Mouse (Mus musculus) WW6 (cell line): ENCODE measurements around the gene Tmem143.
"Not testable (repeated sequence)": the region's sequence is repeated elsewhere in the genome, so short reads cannot be mapped to it uniquely, and the experiment has no call there.

ENCODE experiments used
- DNase-seq: peaks from one replicate; pipeline ENCODE4 v3.0.0-alpha.2; 2013; ENCODE audit warnings: low read depth, low spot score

The Tmem143 gene

GRCm38 (mm10) chr7:45881011-45881410 lies 15.7 kb upstream of the Tmem143 start:
- DNase-seq = no peak

GRCm38 (mm10) chr7:45887246-45887645 lies 9.5 kb upstream of the Tmem143 start:
- no peak for DNase-seq

DNA sequence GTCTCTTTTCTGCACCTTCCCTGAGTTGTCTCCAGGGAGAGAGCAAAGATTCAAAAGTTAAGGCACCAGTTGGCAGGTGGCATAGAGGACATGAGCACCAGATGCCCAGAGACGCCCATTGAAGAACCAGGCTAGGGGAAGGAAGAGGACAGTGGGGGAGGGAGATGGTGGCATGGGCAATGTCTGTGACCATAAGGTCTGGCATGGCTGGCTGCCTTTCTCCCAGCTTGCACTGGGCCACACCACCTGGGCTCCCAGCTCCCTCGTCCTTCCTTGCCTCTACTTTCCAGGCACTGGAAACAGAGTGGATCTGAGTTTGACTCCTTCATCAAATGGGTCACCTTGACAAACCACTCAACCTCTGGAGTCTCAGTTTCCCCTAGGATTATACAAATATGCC lies 4.1 kb upstream of the Tmem143 start:
- no peak for DNase-seq

DNA sequence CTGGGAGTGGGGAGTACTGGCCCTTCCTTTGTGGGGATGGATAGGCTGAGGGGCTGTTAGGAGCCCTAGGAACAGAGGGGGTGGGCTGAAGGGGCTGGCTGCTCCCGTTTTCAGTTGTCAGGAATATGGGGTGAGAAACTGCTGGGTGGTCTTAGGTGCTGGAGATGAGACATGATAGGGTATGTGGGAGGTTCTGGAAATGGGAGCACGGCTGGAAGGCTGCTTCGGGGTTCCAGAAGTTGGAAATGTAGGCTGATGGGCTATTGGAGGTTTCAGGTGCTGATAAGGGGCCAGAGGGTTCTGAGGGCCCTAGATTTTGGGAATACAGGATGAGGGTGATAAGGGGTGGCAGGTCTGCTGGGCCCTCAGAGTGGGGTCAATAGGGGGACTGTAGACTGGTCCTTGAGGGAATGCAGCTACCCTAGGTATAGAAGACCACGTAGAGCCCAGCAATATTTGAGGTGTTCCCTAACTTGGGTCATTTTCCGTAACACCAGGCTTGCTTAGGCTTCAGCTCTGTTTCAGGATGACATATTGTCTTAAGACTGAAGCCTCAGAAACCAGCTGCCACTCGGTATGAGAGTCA lies 717 bp upstream of the Tmem143 start:
- no peak for DNase-seq

GRCm38 (mm10) chr7:45897258-45897757 lies 567 bp downstream of the Tmem143 start:
- DNase-seq = no peak

GRCm38 (mm10) chr7:45898125-45898524 lies 1.4 kb downstream of the Tmem143 start:
- not testable (repeated sequence) for DNase-seq

GRCm38 (mm10) chr7:45901562-45901961 lies 4.8 kb downstream of the Tmem143 start:
- DNase-seq = no peak

DNA sequence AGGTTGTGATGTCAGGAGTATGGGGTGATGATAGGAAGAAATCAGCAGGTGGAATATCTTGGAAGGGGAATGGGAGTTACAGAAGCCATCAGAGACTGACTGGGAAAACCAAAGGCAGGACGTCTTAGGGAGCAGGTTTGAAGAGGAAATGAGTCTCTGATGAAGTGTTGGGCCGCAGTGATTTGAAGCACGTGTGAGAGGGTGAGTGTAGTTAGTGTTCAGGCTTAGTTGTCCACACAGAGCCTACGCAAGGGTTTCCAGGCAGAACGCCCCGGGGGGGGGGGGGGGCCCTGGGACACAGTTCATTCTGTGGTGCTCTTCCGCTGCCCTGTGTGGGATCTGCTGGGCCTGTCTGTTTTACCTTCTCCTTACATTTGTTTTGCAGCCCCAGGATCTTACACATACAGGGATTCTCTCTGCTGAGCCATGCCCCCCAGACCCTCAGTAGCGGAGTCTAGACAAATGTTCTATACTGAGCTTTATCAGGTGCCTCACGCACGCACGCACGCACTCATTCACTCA lies 5.8 kb downstream of the Tmem143 start:
- no peak for DNase-seq

GRCm38 (mm10) chr7:45906622-45907021 lies 9.9 kb downstream of the Tmem143 start:
- DNase-seq = no peak

GRCm38 (mm10) chr7:45908384-45908783 lies 11.6 kb downstream of the Tmem143 start:
- no peak for DNase-seq

GRCm38 (mm10) chr7:45909145-45909544 lies 12.4 kb downstream of the Tmem143 start:
- no peak for DNase-seq

- DNase-seq = no peak
Observed at GRCm38 (mm10) chr7:45914067-45914466, 17.3 kb downstream of the Tmem143 start.

GRCm38 (mm10) chr7:45915011-45915410 lies 18.3 kb downstream of the Tmem143 start:
- DNase-seq = no peak

- DNase-seq = no peak
Observed at GRCm38 (mm10) chr7:45916056-45917003, 19.6 kb downstream of the Tmem143 start.

DNA sequence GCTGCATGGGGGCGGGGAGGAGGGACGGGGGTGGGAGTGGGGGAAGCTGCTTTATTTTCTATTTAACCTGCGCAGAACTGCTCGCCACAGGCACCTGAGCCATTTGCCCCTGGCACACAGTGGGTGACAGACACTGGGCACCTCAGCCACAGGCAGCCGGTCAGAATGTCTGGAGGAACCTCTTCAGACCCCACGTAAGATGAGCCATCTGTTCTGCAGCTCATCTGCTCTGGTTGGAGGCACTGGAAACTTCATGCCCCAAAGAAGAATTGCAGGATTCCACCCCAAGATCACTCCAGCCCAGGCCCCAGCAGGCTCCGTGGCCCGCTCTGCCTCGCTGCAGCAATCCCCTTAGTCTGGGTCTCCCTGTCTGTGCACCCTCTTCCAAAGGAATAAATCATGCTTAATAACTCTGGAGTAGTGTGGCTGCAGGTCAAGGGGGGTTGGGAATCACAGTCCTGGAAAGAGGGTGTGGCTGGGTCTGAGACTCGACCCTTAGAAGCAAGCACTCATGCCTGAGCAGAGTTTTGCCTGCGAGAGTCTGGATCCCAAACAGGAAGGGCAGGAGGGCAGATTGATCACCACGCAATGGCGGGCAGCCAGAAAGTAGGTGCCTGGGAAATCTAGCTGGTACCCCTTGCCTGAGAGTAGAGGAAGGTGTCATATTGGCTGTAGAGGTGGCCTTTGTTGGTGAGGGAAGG lies 20.4 kb downstream of the Tmem143 start:
- no peak for DNase-seq

DNA sequence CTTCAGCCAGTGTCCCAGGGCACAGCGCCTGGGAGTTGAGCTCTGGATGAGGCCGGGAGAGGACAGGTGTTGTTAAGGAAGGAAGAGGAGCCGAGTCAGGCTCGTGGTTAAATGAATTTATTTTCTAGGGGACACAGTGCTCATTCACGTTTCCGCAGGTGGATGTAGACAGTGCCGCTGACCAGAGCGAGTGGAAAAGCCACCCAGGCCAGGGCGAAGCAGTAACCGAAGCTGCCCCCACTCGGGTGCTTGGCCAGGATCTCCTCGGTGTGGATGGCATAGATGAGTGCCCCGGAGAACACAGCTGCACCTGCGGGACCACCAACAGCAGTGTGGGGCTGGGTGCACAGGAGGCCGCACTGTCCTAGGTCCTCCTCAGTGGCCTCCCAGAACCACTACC lies 21.2 kb downstream of the Tmem143 start:
- no peak for DNase-seq

DNA sequence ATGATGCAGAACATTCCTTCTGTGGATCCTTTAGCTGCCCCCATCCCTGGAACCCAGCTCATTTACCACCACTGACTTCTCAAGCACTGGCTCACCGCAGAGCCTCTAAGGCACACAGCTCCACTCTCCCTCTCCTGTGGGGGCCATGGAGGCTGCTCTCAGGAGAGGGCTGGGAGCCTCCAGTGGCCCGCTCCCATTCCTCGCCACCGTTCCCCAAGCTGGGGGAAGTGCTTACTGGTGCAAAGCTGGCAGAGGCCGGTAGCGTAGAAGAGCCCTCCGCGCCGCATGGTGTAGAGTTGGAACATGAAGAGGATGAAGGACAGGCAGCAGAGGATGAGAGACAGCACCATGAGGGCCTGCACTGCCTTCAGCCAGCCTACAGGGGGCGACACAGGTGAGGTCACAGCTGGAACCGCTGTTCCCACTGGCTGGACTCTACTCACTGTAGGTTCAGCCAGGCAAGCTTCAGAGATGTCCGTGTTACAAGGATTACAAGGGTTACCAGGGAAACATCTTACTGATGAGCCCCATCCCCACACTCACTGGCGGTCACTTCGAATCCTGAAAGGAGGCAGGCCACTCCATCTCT lies 22.4 kb downstream of the Tmem143 start:
- no peak for DNase-seq

DNA sequence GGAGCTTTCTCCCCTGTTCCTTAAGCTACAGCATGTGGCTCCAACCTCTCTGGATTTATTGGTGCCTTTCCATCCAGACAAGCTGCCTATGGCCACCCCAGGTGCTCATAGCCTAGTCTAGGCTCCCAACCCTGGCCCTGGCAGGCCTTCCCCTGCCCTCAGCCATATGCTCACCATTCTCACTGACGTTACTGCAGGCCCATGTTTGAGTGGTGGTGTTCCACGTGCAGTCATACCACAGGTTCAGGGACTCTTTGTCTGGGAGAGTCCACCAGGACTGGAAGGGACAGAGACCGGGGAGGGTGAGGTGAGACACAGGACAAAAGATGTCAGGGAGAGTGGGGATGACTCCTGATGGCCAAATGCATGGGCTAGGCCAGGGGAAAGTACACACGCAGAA lies 23.0 kb downstream of the Tmem143 start:
- DNase-seq = no peak

GRCm38 (mm10) chr7:45920583-45921241 lies 24.0 kb downstream of the Tmem143 start:
- DNase-seq = no peak

GRCm38 (mm10) chr7:45921242-45921621 lies 24.5 kb downstream of the Tmem143 start, which contains the start of gene Emp3:
TSS of gene Emp3 (minus strand) at chr7:45921404.
- DNase-seq = no peak
